Mouse (Mus musculus) layer of hippocampus, postnatal 14 days (tissue): ENCODE measurements at regions not wholly inside any gene's neighbourhood (a gene's known extent, or its start where the extent isn't known, plus 50 kb on each side); places are given as distances from the start of the nearest gene placed in this dataset.
"Not testable (repeated sequence)": the region's sequence is repeated elsewhere in the genome, so short reads cannot be mapped to it uniquely, and the experiment has no call there.

Experiments used
- DNase-seq, 2 experiments: peaks; one replicate each; pipeline ENCODE4 v3.0.0; 2021 to 2022; ENCODE audit warnings: low spot score in 2 of 2, mixed read lengths in 1 of 2

- no peak for DNase-seq
These were observed 1984.0 kb downstream of the 4930444P10Rik start for GRCm38 (mm10) chr1:14109190-14109482.

GRCm38 (mm10) chr1:14108450-14109189, 1984.5 kb downstream of the 4930444P10Rik start:
- DNase-seq = peak; percentile 75 to 91

GRCm38 (mm10) chr1:14105521-14105920, 1987.6 kb downstream of the 4930444P10Rik start:
- DNase-seq = not testable (repeated sequence)

- DNase-seq = no peak
These were observed 1988.6 kb downstream of the 4930444P10Rik start for GRCm38 (mm10) chr1:14104529-14104928.

GRCm38 (mm10) chr1:14099031-14099430, 1994.1 kb downstream of the 4930444P10Rik start:
- no peak for DNase-seq

- DNase-seq = no peak
These were observed 1995.4 kb downstream of the 4930444P10Rik start for GRCm38 (mm10) chr1:14097567-14098228.

- no peak for DNase-seq
These were observed 2028.3 kb downstream of the 4930444P10Rik start for GRCm38 (mm10) chr1:14064856-14065255.

GRCm38 (mm10) chr1:14036163-14036562, 2057.0 kb downstream of the 4930444P10Rik start:
- DNase-seq = no peak

- DNase-seq = no peak
These were observed 2081.6 kb downstream of the 4930444P10Rik start for GRCm38 (mm10) chr1:14011484-14011883.

- no peak for DNase-seq
These were observed 2082.3 kb downstream of the 4930444P10Rik start for GRCm38 (mm10) chr1:14010789-14011188.

GRCm38 (mm10) chr1:14002550-14002949, 2090.6 kb downstream of the 4930444P10Rik start:
- no peak for DNase-seq

- DNase-seq = no peak
These were observed 2091.7 kb downstream of the 4930444P10Rik start for GRCm38 (mm10) chr1:14001431-14001830.

GRCm38 (mm10) chr1:14000605-14001395, 2092.3 kb downstream of the 4930444P10Rik start:
- no peak for DNase-seq

GRCm38 (mm10) chr1:13998178-13998708, 2094.9 kb downstream of the 4930444P10Rik start:
- DNase-seq = no peak

GRCm38 (mm10) chr1:13993825-13994509, 2099.2 kb downstream of the 4930444P10Rik start:
- no peak for DNase-seq

GRCm38 (mm10) chr1:13992978-13993377, 2100.1 kb downstream of the 4930444P10Rik start:
- DNase-seq = no peak

- no peak for DNase-seq
These were observed 2103.8 kb downstream of the 4930444P10Rik start for GRCm38 (mm10) chr1:13989360-13989759.

- DNase-seq = no peak
These were observed 2108.3 kb downstream of the 4930444P10Rik start for GRCm38 (mm10) chr1:13984833-13985232.

GRCm38 (mm10) chr1:13980273-13980672, 2112.9 kb downstream of the 4930444P10Rik start:
- DNase-seq = no peak

- no peak for DNase-seq
These were observed 2114.5 kb downstream of the 4930444P10Rik start for GRCm38 (mm10) chr1:13978640-13979039.

- no peak for DNase-seq
These were observed 2115.9 kb downstream of the 4930444P10Rik start for GRCm38 (mm10) chr1:13977207-13977606.
